Mouse (Mus musculus) limb, embryonic 11.5 days (tissue): ENCODE results near the gene Cpxm1. TPM values are rescaled to one million over a fixed set of nuclear protein-coding genes. Genes with fewer than 3 reads are reported as not detected.

Experiments
- ATAC-seq: fragments of 200-750 bp; cut with Nextera tagmentation; 2 replicates; pipeline ENCODE4 v1.8.0; 2017; ENCODE audit warnings: low read depth; ENCODE audit not compliant: insufficient number of reproducible peaks, low FRiP score, low TSS enrichment
- DNase-seq: peaks from one replicate; pipeline ENCODE4 v3.0.0-alpha.2; 2015; ENCODE audit warnings: low spot score
- H3K27ac ChIP-seq: fragments of 300-500 bp; sonication (generic); replicated peaks from 2 replicates; pipeline ENCODE4 v1.5.1; 2014; ENCODE audit warnings: low read depth, mild to moderate bottlenecking, low read length
- H3K27me3 ChIP-seq: fragments of 300-500 bp; sonication (generic); 2 replicates; pipeline ENCODE4 v1.6.1; 2014; ENCODE audit warnings: mild to moderate bottlenecking, low read length, mixed read lengths; ENCODE audit not compliant: control insufficient read depth, insufficient read depth
- H3K36me3 ChIP-seq: fragments of 300-500 bp; sonication (generic); 2 replicates; pipeline ENCODE4 v1.6.1; 2014; ENCODE audit warnings: mild to moderate bottlenecking, low read length, moderate library complexity, mixed read lengths; ENCODE audit not compliant: control insufficient read depth, insufficient read depth
- H3K4me1 ChIP-seq: fragments of 300-500 bp; sonication (generic); 2 replicates; pipeline ENCODE4 v1.6.1; 2014; ENCODE audit warnings: low read length, mixed read lengths; ENCODE audit not compliant: control insufficient read depth, insufficient read depth
- H3K4me2 ChIP-seq: fragments of 300-500 bp; sonication (generic); 2 replicates; pipeline ENCODE4 v1.6.1; 2014; ENCODE audit warnings: low read depth, mild to moderate bottlenecking, moderate library complexity; ENCODE audit not compliant: severe bottlenecking
- H3K4me3 ChIP-seq: fragments of 300-500 bp; sonication (generic); 2 replicates; pipeline ENCODE4 v1.5.1; 2014; ENCODE audit warnings: low read depth, low read length
- H3K9ac ChIP-seq: fragments of 300-500 bp; sonication (generic); 2 replicates; pipeline ENCODE4 v1.6.1; 2014; ENCODE audit warnings: mild to moderate bottlenecking, low read length
- H3K9me3 ChIP-seq: fragments of 300-500 bp; sonication (generic); 2 replicates; pipeline ENCODE4 v1.6.1; 2016; ENCODE audit warnings: low read length; ENCODE audit not compliant: control insufficient read depth
- WGBS: fragments of 180-500 bp; shearing (Covaris S2); extraction: QIAGEN DNeasy Blood & Tissue Kit; methylation state at CpG from one replicate; pipeline ENCODE4 v1.1.7; 2014; 5-methylcytosine and 5-hydroxymethylcytosine counted together
- polyA plus RNA-seq: library from polyadenylated mRNA; unstranded; fragments of >200 nt; fragmentation: Nextera tagmentation; extraction: Ambion mirVana; gene quantifications from 2 replicates; pipeline ENCODE4 v1.2.1, GENCODE M21; 2014

Gene Cpxm1
- polyA plus RNA-seq, 1 experiment from 2014 or later = 62.3 TPM

- peaks cover 40% of the 10 kb centered on the region for H3K27me3 ChIP-seq
- H3K27ac ChIP-seq = no peak overlapping the region
- H3K9ac ChIP-seq = no peak overlapping the region; the same call in 1 of the 2 replicates
- H3K4me3 ChIP-seq = peak overlapping the region; percentile 33
- H3K36me3 ChIP-seq = no peaks in the 10 kb centered on the region
- H3K9me3 ChIP-seq = no peaks in the 10 kb centered on the region
- ATAC-seq = 0 out of 2 replicates have a peak, but pooled peaks have one; percentile 35
- 6% methylated on average over 29 of the region's 30 CpGs for WGBS
- peak; percentile 35 for DNase-seq
- H3K4me2 ChIP-seq = peak overlapping the region; percentile 61
- H3K4me1 ChIP-seq = 0 out of 2 replicates have a peak, but pooled peaks cover 7% of the 10 kb centered on the region
Measured at GRCm38 (mm10) chr2:130365211-130366094, 31.9 kb downstream of the Cpxm1 start.

- 3% methylated on average over 14 of the region's 14 CpGs for WGBS
- H3K4me2 ChIP-seq = no peak overlapping the region
- H3K36me3 ChIP-seq = no peaks in the 10 kb centered on the region
- no peak overlapping the region for H3K4me3 ChIP-seq
- ATAC-seq = no peak
- H3K9me3 ChIP-seq = no peaks in the 10 kb centered on the region
- H3K27me3 ChIP-seq = peaks cover 59% of the 10 kb centered on the region
- H3K4me1 ChIP-seq = 0 out of 2 replicates have a peak, but pooled peaks cover 7% of the 10 kb centered on the region
- no peak overlapping the region for H3K9ac ChIP-seq
- no peak overlapping the region for H3K27ac ChIP-seq
- peak; percentile 82 for DNase-seq
Measured at GRCm38 (mm10) chr2:130362511-130363026, 34.8 kb downstream of the Cpxm1 start.

DNA sequence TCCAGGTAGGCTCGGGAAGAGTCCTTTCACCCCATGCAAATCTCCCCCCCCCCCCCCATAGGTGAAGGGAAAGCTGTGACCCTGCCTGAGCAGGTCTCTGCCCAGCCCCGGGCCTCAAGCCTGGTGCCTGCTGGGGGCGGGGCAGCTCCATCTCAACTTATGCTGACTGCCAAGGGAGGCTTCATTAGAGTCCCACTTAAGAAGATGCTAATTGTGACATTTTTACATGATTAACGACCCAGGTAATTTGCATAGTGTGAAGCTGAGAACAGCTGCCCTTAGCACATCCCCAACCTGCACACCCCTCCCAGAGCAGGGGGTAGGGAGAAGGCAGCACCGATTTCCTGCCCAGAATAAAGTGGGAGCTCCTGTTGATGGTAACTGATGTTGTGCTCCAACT lies 38.5 kb downstream of the Cpxm1 start:
- Histone ChIP-seq H3K9ac (no peak overlapping the region), H3K9me3 (no peaks in the 10 kb centered on the region), H3K4me2 (no peak overlapping the region), H3K4me1 (0 out of 2 replicates have a peak, but pooled peaks cover 4% of the 10 kb centered on the region), H3K4me3 (no peak overlapping the region), H3K27me3 (peaks cover 53% of the 10 kb centered on the region), H3K27ac (no peak overlapping the region), H3K36me3 (no peaks in the 10 kb centered on the region)
- no peak for ATAC-seq
- 13% methylated on average over 5 of the region's 5 CpGs for WGBS
- DNase-seq = no peak

GRCm38 (mm10) chr2:130357551-130357950 lies 39.8 kb downstream of the Cpxm1 start:
- Histone ChIP-seq H3K27ac (no peak overlapping the region), H3K9me3 (no peaks in the 10 kb centered on the region), H3K9ac (no peak overlapping the region), H3K36me3 (no peaks in the 10 kb centered on the region), H3K27me3 (peaks cover 41% of the 10 kb centered on the region), H3K4me1 (no peaks in the 10 kb centered on the region), H3K4me2 (no peak overlapping the region), H3K4me3 (no peak overlapping the region)
- 94% methylated on average over 5 of the region's 5 CpGs for whole genome bisulfite sequencing
- ATAC-seq (no peak), DNase-seq (no peak)

- DNase-seq = no peak
- H3K27me3 ChIP-seq = peaks cover 6% of the 10 kb centered on the region; the same call in 1 of the 2 replicates
- 71% methylated on average over 3 of the region's 3 CpGs for WGBS
- no peak overlapping the region for H3K4me2 ChIP-seq
- H3K4me3 ChIP-seq = no peak overlapping the region
- no peaks in the 10 kb centered on the region for H3K36me3 ChIP-seq
- H3K9me3 ChIP-seq = no peaks in the 10 kb centered on the region
- ATAC-seq = no peak
- no peaks in the 10 kb centered on the region for H3K4me1 ChIP-seq
- no peak overlapping the region for H3K9ac ChIP-seq
- no peak overlapping the region for H3K27ac ChIP-seq
Measured at GRCm38 (mm10) chr2:130353889-130354288, 43.5 kb downstream of the Cpxm1 start.

- Histone ChIP-seq H3K27ac (no peak overlapping the region), H3K27me3 (peaks cover under 1% of the 10 kb centered on the region; the same call in 1 of the 2 replicates)
Measured at GRCm38 (mm10) chr2:130353411-130353810, 44.0 kb downstream of the Cpxm1 start.

DNA sequence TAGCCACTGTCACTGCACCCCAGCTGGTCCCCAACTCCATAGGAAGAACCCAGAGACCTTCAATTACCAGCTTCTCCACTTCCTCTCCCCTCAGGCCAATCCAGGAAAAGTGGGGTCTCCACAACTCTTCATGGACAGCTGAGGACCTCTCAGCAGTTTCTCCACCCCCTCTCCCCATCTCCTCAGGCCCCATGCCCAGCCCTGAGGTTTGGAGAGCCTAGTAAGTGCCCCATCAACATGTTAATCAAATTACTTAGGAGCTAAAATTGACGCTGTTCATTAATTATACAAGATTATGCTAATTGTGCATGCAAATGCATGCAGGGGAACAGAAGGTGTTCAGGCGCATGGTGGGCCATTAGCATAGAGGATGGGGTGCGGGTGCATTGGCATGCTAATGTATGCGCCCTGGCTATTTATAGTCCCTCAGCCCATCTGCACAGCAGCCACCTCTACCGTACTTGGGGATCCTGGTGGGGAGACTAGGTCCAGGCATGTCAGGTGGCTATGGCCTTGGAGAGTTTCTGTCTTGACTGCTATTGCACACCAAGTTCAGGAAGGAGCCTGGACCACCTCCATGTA lies 45.5 kb downstream of the Cpxm1 start:
- H3K27me3 ChIP-seq = no peaks in the 10 kb centered on the region
- WGBS = 36% methylated on average over 5 of the region's 5 CpGs

More at GRCm38 (mm10) chr2:130353411-130353810, 44.0 kb downstream of the Cpxm1 start:
- H3K4me2 ChIP-seq = no peak overlapping the region
- H3K9me3 ChIP-seq = no peaks in the 10 kb centered on the region
- no peaks in the 10 kb centered on the region for H3K36me3 ChIP-seq
- no peak overlapping the region for H3K9ac ChIP-seq
- ATAC-seq (no peak), DNase-seq (no peak)
- no peaks in the 10 kb centered on the region for H3K4me1 ChIP-seq
- H3K4me3 ChIP-seq = no peak overlapping the region
- WGBS = 95% methylated on average over 8 of the region's 8 CpGs

DNA sequence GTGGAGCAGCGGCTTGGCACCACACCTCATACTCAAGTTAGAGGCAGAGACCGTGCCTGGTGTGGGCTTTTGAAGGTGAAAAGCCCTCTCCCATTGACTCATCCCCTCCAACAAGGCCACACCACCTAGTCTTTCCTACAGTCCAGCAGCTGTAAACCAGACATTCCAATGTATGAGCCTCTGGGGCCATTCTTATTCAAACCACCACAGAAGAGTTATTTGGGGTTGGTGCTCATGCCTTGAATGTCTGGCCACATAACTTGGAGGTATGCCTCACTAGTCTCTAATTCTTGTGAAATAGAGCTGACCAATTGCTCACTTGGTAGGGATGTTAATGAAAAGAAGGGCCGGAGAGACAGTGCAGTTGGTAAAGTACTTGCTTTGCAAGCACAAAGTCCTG lies 47.0 kb downstream of the Cpxm1 start:
- Histone ChIP-seq H3K4me1 (no peaks in the 10 kb centered on the region), H3K36me3 (no peaks in the 10 kb centered on the region), H3K9me3 (no peaks in the 10 kb centered on the region), H3K9ac (no peak overlapping the region), H3K27ac (no peak overlapping the region), H3K4me2 (no peak overlapping the region), H3K27me3 (no peaks in the 10 kb centered on the region), H3K4me3 (no peak overlapping the region)
- ATAC-seq (no peak), DNase-seq (no peak)
- 87% methylated on average over 3 of the region's 3 CpGs for WGBS

More for the DNA sequence above, 45.5 kb downstream of the Cpxm1 start:
- Histone ChIP-seq H3K4me3 (no peak overlapping the region), H3K4me2 (no peak overlapping the region), H3K9me3 (no peaks in the 10 kb centered on the region), H3K4me1 (no peaks in the 10 kb centered on the region), H3K36me3 (no peaks in the 10 kb centered on the region), H3K27ac (no peak overlapping the region), H3K9ac (no peak overlapping the region)
- no peak for DNase-seq
- no peak for ATAC-seq
